Mouse (Mus musculus): ENCODE data around the gene Mrap. TPM values are rescaled to one million over a fixed set of nuclear protein-coding genes. Genes with fewer than 3 reads are reported as not detected.

Gene Mrap
- total and polyA plus RNA-seq, 3 experiments, result 0.33 TPM; not detected in 2

- H3K27me3 ChIP-seq (ENCODE audit: insufficient read depth, low read length), result no peaks in the 10 kb centered on the region
- ATAC-seq (ENCODE audit: extremely low read depth, insufficient number of reproducible peaks, low FRiP score, poor library complexity, severe bottlenecking) (no peak), DNase-seq (ENCODE audit: low spot score) (no peak)
- H3K4me1 ChIP-seq (ENCODE audit: insufficient read depth, low read depth, low read length), result no peaks in the 10 kb centered on the region; the same call in 1 of the 2 replicates
- H3K9me3 ChIP-seq (replicated peaks), result no peaks in the 10 kb centered on the region
- no peak overlapping the region for H3K4me3 ChIP-seq (ENCODE audit: low read depth, low read length)
- TF ChIP-seq GATA1 (IDR thresholded peaks at IDR 0.05; ENCODE audit: borderline replicate concordance, low read length) (no peak), POLR2AphosphoS5 (IDR thresholded peaks at IDR 0.05; ENCODE audit: insufficient replicate concordance, low read depth, low read length) (no peak), GATA2 (IDR thresholded peaks at IDR 0.05; ENCODE audit: borderline replicate concordance, low read depth, low read length) (no peak), TAL1 (conservative IDR thresholded peaks at IDR 0.05; ENCODE audit: low read depth, low read length) (no peak), CTCF (IDR thresholded peaks at IDR 0.05; ENCODE audit: low read depth, low read length) (no peak)
- H3K36me3 ChIP-seq (replicated peaks), result no peaks in the 10 kb centered on the region
Measured at GRCm38 (mm10) chr16:90710313-90710712, 27.7 kb upstream of the Mrap start.

DNA sequence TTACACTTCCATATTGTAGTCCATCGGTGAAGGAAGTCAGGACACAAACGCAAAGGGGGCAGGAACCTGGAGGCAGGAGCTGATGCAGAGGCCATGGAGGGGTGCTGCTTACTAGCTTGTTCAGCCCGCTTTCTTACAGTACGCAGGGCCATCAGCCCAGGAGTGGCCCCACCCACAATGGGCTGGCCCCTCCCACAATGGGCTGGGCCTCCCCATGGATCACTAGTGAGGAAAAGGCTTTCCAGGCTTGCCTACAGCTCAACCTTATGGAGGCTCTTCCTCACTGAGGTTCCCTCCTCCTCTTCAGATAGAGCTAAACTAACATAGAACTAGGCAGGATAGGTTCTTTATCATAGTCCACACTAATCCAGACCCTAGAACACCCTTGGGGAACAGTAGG is 14.0 kb upstream of the Mrap start:
- Histone ChIP-seq H3K27me3 (ENCODE audit: insufficient read depth, low read length) (no peaks in the 10 kb centered on the region; the same call in 1 of the 2 replicates), H3K36me3 (replicated peaks) (peaks cover 60% of the 10 kb centered on the region), H3K9me3 (replicated peaks) (no peaks in the 10 kb centered on the region), H3K4me1 (ENCODE audit: insufficient read depth, low read depth, low read length) (peaks cover 37% of the 10 kb centered on the region), H3K4me3 (ENCODE audit: low read depth, low read length) (no peak overlapping the region; the same call in 1 of the 2 replicates)
- ATAC-seq (ENCODE audit: extremely low read depth, insufficient number of reproducible peaks, low FRiP score, poor library complexity, severe bottlenecking) (no peak), DNase-seq (ENCODE audit: low spot score) (no peak)
- TF ChIP-seq GATA1 (IDR thresholded peaks at IDR 0.05; ENCODE audit: borderline replicate concordance, low read length) (no peak), CTCF (IDR thresholded peaks at IDR 0.05; ENCODE audit: low read depth, low read length) (no peak), GATA2 (IDR thresholded peaks at IDR 0.05; ENCODE audit: borderline replicate concordance, low read depth, low read length) (no peak), TAL1 (conservative IDR thresholded peaks at IDR 0.05; ENCODE audit: low read depth, low read length) (no peak), POLR2AphosphoS5 (IDR thresholded peaks at IDR 0.05; ENCODE audit: insufficient replicate concordance, low read depth, low read length) (no peak)

GRCm38 (mm10) chr16:90726600-90727227 is 11.3 kb upstream of the Mrap start:
- ATAC-seq (ENCODE audit: extremely low read depth, insufficient number of reproducible peaks, low FRiP score, poor library complexity, severe bottlenecking) (peak; percentile 31), DNase-seq (ENCODE audit: low spot score) (peak; percentile 65)
- TF ChIP-seq GATA2 (IDR thresholded peaks at IDR 0.05; ENCODE audit: borderline replicate concordance, low read depth, low read length) (no peak), TAL1 (conservative IDR thresholded peaks at IDR 0.05; ENCODE audit: low read depth, low read length) (no peak), POLR2AphosphoS5 (IDR thresholded peaks at IDR 0.05; ENCODE audit: insufficient replicate concordance, low read depth, low read length) (no peak), CTCF (IDR thresholded peaks at IDR 0.05; ENCODE audit: low read depth, low read length) (no peak), GATA1 (IDR thresholded peaks at IDR 0.05; ENCODE audit: borderline replicate concordance, low read length) (no peak)
- peaks cover 4% of the 10 kb centered on the region; the same call in 1 of the 2 replicates for H3K9me3 ChIP-seq (replicated peaks)
- no peaks in the 10 kb centered on the region; the same call in 1 of the 2 replicates for H3K27me3 ChIP-seq (ENCODE audit: insufficient read depth, low read length)
- H3K4me1 ChIP-seq (ENCODE audit: insufficient read depth, low read depth, low read length), result peaks cover 37% of the 10 kb centered on the region
- H3K36me3 ChIP-seq (replicated peaks), result peaks cover 38% of the 10 kb centered on the region
- peak overlapping the region; percentile 96 for H3K4me3 ChIP-seq (ENCODE audit: low read depth, low read length)

DNA sequence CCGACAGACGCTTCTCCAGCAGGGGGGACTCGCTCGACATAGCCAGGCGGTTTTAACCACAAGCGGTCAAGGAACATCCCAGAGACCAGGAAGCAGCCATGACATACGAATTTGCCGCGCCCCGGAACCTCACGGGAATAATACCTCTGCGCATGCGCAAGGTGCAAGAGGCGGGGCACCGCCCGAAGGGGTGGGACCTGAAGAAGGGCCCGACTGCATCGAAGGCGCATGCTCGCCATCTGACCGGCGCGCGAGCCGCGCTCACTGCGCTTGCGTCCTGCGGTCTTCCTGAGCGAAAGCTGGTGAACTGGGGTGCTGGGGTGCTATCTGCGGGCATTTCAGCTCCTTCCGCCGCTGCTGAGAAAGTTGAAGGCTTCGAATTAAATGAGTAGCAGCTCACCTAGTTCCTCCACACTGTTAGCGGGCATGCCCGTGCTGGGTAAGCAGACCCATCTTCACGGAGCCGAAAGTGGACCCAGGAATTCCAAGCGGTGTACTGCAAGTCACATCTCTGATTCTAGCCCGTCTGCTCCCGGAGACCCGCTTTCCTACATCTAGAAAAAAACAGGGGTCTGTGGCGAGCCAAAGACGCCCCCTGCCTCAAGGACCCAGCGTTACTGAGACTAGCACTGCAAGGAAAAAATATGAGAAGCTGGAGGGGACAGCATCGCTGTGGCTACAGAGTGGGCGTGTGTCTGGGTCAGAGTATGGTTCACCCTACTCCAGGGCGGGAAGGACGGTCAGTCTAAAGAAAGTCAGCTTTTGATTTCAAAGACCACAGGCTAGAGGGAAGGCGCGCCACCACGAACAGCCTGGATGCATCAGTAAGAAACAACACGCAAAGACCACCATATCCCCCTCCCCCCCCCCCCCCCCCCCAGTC is 10.5 kb upstream of the Mrap start, which contains the start of gene Mis18a:
Gene Mis18a, minus strand, starts transcription at position 172 of the 883 bp plus-strand sequence.
- Histone ChIP-seq H3K36me3 (replicated peaks) (peaks cover 31% of the 10 kb centered on the region), H3K4me1 (ENCODE audit: insufficient read depth, low read depth, low read length) (peaks cover 34% of the 10 kb centered on the region), H3K4me3 (ENCODE audit: low read depth, low read length) (peak within 1 kb of the TSS; percentile 96), H3K9me3 (replicated peaks) (peaks cover 4% of the 10 kb centered on the region; the same call in 1 of the 2 replicates), H3K27me3 (ENCODE audit: insufficient read depth, low read length) (no peaks in the 10 kb centered on the region; the same call in 1 of the 2 replicates)
- ATAC-seq (ENCODE audit: extremely low read depth, insufficient number of reproducible peaks, low FRiP score, poor library complexity, severe bottlenecking) (peak; percentile 88), DNase-seq (ENCODE audit: low spot score) (peak; percentile 95)
- TF ChIP-seq CTCF (IDR thresholded peaks at IDR 0.05; ENCODE audit: low read depth, low read length) (no peak), GATA2 (IDR thresholded peaks at IDR 0.05; ENCODE audit: borderline replicate concordance, low read depth, low read length) (no peak), TAL1 (conservative IDR thresholded peaks at IDR 0.05; ENCODE audit: low read depth, low read length) (no peak), GATA1 (IDR thresholded peaks at IDR 0.05; ENCODE audit: borderline replicate concordance, low read length) (no peak), POLR2AphosphoS5 (IDR thresholded peaks at IDR 0.05; ENCODE audit: insufficient replicate concordance, low read depth, low read length) (no peak)

GRCm38 (mm10) chr16:90735611-90736010 is 2.4 kb upstream of the Mrap start:
- H3K27me3 ChIP-seq (ENCODE audit: insufficient read depth, low read length), result peaks cover 7% of the 10 kb centered on the region
- no peaks in the 10 kb centered on the region for H3K4me1 ChIP-seq (ENCODE audit: insufficient read depth, low read depth, low read length)
- TF ChIP-seq TAL1 (conservative IDR thresholded peaks at IDR 0.05; ENCODE audit: low read depth, low read length), result no peak
- no peak for TF ChIP-seq GATA1 (IDR thresholded peaks at IDR 0.05; ENCODE audit: borderline replicate concordance, low read length)
- TF ChIP-seq POLR2AphosphoS5 (IDR thresholded peaks at IDR 0.05; ENCODE audit: insufficient replicate concordance, low read depth, low read length), result no peak
- TF ChIP-seq GATA2 (IDR thresholded peaks at IDR 0.05; ENCODE audit: borderline replicate concordance, low read depth, low read length), result no peak
- no peak for TF ChIP-seq CTCF (IDR thresholded peaks at IDR 0.05; ENCODE audit: low read depth, low read length)
- peaks cover 4% of the 10 kb centered on the region; the same call in 1 of the 2 replicates for H3K9me3 ChIP-seq (replicated peaks)
- H3K4me3 ChIP-seq (ENCODE audit: low read depth, low read length), result no peak overlapping the region
- no peak for ATAC-seq (ENCODE audit: extremely low read depth, insufficient number of reproducible peaks, low FRiP score, poor library complexity, severe bottlenecking)
- H3K36me3 ChIP-seq (replicated peaks), result no peaks in the 10 kb centered on the region
- DNase-seq (ENCODE audit: low spot score), result no peak
